Mouse (Mus musculus): Measurements from ENCODE around the gene Rab37.

- TF ChIP-seq POLR2A (IDR thresholded peaks at IDR 0.05; ENCODE audit: insufficient read depth, low read depth, low read length) (no peak), CTCF (IDR thresholded peaks at IDR 0.05) (no peak)
Observed at GRCm38 (mm10) chr11:115195933-115196332, 104.7 kb downstream of the Rab37 start.

Data from heart, adult 2 months (tissue).